Mouse (Mus musculus): Measurements from ENCODE around the gene Cnot6l.

Cnot6l gene

GRCm38 (mm10) chr5:96164021-96164411 is at the start of gene Cnot6l:
Cnot6l (minus strand) TSS chr5:96164171.
- DNase-seq: peak; percentile 41 to 62

- peak; percentile 93 to 95 for DNase-seq
These were observed 46.1 kb upstream of the Cnot6l start for GRCm38 (mm10) chr5:96209916-96210583.

DNA sequence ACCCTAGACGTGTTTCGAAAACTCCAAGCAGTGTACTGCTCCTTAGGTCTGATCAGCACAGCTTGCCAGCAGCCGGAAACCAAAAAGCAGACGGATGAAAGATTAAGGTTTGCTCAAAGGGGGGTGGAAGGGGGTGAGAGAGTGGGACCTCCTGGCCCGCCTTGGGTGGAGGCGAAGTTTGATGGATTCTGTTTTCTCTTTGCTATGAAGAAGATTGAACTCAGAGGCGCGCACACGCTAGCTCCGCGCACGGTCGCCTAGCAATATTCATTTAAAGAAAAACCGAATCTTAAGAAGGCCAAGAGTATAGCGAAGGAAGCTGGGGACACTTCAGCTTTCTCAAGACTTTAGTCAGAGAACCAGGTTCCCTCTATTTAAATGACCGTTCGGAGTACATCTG is 45.5 kb upstream of the Cnot6l start, which contains the start of gene Mrpl1:
TSS of gene Mrpl1 (plus strand) at position 35 of the 400 bp plus-strand sequence.
- DNase-seq: peak; percentile 47 to 66

- DNase-seq: no peak
These were observed 44.6 kb upstream of the Cnot6l start for GRCm38 (mm10) chr5:96208543-96208942.

DNA sequence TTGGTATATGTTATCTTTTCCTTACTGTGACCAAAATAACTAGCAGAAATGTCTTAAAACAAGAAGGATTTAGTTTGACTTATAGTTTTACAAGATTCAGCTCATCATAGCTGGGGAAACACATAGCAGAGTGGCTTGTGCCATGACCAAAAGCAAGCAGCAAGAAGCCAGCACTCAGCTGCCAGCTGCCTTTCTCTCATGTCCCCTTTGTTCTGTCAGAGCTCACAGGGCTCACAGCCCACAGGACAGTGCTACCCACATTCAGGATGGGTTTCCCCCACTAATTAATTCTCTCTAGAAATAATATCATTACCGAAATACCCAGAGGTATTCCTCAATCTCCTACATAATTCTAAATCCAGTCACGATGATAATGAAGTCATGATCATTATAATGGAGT is 43.6 kb upstream of the Cnot6l start:
- DNase-seq: no peak

DNA sequence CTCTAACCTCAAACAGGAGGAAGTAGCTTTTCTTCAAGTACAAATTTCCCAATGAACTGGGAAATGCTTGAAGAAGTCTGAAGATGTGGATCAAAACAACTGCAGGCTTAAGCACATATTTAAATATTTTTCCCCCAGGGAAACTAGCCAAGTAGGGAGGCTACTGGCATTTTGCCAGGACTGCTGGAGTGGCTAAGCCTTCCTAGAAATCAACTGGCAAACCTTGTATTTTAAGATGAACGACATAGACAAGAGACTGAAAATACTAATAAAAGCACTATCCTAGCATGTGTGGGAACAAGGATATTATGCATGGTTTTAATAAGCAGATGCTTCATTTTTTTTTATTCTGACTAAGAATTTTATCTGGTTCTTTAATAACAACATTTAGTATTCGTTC is 42.9 kb upstream of the Cnot6l start:
- DNase-seq: peak; percentile 71 to 77

- DNase-seq: no peak
These were observed 37.6 kb upstream of the Cnot6l start for GRCm38 (mm10) chr5:96201462-96202154.

GRCm38 (mm10) chr5:96200269-96200668 is 36.3 kb upstream of the Cnot6l start:
- no peak for DNase-seq

DNA sequence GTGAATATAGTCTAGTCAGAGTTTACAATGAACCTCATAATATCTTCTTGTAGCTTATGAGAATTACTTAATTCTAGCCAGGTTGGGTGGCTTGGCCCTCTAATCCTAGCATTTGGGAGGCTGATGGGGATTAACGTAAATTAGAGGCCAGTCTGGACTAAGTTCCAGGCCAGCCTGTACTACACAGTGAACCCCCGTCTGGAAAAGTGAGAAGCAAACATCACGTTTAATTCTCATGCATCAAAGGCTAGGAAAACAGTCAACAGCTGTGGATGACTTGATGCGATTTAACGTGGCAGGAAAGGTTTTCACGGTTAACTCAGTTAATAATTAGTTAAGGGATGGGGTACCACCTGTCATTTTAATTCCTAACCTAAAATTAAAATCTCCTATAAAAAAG is 34.3 kb upstream of the Cnot6l start:
- no peak for DNase-seq

DNA sequence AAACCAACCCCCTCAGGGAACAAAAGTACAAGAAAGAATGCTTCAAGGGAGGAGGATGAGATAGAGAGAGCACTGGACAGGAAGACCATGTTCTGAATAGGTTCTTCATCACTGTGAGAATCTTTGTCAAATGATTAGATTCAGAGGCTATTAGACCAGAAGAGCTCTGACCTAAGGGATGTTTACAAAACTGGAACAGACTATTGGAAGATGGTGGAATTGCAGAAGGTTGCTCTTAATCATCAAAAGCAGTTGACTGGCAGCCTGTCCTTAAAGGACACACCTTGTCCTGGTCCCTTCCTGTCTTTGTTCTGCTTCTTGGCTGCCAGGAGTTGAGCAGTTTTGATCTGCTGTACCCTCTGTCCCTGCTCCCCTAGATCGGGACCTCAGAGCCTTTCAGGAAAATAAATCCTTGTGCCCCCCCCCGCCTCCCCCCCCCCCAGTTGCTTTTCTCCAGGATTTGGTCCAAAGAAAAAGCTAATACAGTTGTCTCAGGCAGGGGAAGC is 32.6 kb upstream of the Cnot6l start:
- DNase-seq: no peak

GRCm38 (mm10) chr5:96191251-96191650 is 27.3 kb upstream of the Cnot6l start:
- no peak for DNase-seq

- no peak for DNase-seq
These were observed 25.8 kb upstream of the Cnot6l start for GRCm38 (mm10) chr5:96189761-96190160.

GRCm38 (mm10) chr5:96183987-96184386 is 20.0 kb upstream of the Cnot6l start:
- no peak for DNase-seq

- DNase-seq: no peak
These were observed 19.2 kb upstream of the Cnot6l start for GRCm38 (mm10) chr5:96183211-96183610.

GRCm38 (mm10) chr5:96176879-96177358 is 12.9 kb upstream of the Cnot6l start:
- DNase-seq: peak; percentile 30 to 40

DNA sequence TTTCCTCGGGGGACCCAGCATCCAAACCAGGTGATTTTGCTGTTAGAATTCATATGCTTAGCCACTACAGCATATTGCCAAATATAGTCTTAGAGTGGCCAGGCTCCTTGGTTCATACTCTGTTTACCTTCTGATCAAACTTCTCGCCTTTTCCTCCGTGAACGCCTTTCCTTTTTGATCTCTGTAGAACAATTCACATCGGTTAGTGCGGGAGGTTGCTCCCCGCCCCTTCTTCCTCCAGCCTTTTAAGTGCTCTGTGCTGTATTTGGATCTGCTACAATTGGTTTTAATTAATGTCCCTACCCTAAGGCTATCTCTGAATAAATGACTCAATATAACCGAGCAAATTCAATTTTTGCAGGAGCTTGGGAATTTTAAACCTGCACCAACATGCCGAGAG is 12.2 kb upstream of the Cnot6l start:
- no peak for DNase-seq

DNA sequence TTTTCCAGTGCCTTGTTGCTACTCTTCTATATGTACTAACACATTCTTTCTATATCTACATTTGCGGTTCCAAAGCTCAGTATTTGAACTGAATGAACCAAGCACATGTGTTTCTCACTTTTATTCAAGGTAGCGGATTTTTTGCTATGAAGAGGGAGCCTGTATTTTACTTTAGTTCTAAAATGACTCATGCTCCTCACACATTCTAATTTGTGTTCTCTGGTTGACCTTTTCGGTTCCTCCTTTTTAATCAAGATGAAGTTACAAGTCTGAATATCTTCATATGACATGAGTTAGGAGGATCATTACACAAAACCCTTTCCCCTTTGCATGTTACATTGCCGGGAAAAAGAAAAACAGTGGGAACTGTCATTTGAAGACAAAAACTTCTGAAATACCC is 7.8 kb upstream of the Cnot6l start:
- DNase-seq: no peak

DNA sequence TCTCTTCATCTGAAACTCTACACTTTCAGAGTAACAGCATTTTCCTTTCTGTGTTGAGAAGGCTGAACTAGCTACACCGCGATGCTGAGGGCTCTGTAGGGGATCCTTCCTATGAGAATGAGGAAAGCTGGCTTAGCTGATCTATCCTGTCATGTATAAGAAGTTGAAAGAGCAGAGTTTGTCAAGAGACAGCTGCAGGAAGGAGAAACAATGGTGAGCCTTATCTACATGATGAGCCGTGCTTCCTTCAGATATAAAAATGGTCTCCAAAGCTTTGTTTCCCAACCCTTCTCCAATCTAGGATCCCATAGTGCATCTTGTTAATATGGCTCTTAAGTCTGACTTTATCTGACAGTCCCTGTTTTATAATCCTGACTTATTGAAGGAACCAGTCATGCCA is 6.5 kb upstream of the Cnot6l start:
- no peak for DNase-seq

DNA sequence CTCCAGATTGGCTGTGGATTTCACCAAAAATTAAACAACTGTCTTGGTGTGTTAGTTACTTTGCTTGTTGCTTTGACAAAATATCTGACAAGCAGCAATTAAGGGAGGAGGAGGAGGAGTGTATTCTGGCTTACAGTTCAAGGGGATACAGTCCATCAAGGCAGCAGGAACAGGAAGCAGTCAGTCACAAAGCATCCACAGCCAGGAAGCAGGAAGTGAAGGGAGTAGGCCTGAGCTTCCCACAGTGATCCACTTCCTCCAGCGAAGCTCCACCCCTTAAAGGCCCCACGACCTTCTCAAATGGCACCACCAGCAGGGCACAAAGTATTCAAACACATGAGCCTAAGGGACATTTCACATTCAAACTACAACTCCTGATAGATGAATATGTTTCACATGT is 2.8 kb upstream of the Cnot6l start:
- DNase-seq: no peak

DNA sequence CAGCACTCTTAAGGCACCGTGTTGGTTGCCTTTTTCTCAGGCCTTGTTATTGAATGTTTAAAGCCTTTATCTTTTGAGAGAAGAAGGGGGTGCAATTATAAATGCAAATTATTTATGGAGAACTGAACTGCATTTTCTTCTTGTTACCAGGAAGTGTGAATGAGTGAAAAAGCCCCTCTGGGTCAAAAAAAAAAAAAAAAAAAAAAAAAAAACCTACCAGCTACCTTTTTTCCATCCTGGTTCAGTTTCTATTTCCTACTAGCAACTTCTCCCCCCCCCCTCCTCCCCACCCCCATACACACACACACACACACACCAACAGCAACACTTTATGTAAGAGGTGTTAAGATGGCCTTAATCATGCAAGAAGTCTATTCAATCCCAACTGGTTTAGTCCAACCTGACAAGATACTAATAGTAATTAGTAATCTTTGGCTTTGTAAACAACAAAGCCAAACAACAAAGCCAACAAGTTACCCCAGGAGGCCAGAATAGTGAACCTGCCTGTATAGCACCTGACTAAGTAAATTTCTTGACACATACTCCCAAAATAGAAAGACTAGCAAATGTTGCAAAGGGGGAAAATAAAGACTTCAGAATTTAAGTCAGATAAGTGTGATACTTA is 463 bp downstream of the Cnot6l start:
- no peak for DNase-seq

- DNase-seq: peak; percentile 89 to 93
These were observed 1.3 kb downstream of the Cnot6l start for GRCm38 (mm10) chr5:96162399-96163331.

- peak; percentile 71 to 79 for DNase-seq
These were observed 2.2 kb downstream of the Cnot6l start for GRCm38 (mm10) chr5:96161578-96162398.

Measured in kidney, postnatal 4 days (tissue).